Mouse (Mus musculus) cerebellum, adult 9-10 months (tissue): ENCODE measurements around the gene Arhgap31.
"Not testable (repeated sequence)": the region's sequence is repeated elsewhere in the genome, so short reads cannot be mapped to it uniquely, and the experiment has no call there.

Source experiments
- DNase-seq: peaks from one replicate; pipeline ENCODE4 v3.0.0; 2022

Gene Arhgap31

GRCm38 (mm10) chr16:38679431-38680021 lies 33.5 kb downstream of the Arhgap31 start:
- no peak for DNase-seq

GRCm38 (mm10) chr16:38678853-38679252 lies 34.2 kb downstream of the Arhgap31 start:
- no peak for DNase-seq

- DNase-seq, result not testable (repeated sequence)
Measured at GRCm38 (mm10) chr16:38677941-38678340, 35.1 kb downstream of the Arhgap31 start.

GRCm38 (mm10) chr16:38677171-38677570 lies 35.9 kb downstream of the Arhgap31 start:
- no peak for DNase-seq

GRCm38 (mm10) chr16:38676647-38677046 lies 36.4 kb downstream of the Arhgap31 start:
- DNase-seq, result no peak

- no peak for DNase-seq
Measured at GRCm38 (mm10) chr16:38675600-38676335, 37.3 kb downstream of the Arhgap31 start.

GRCm38 (mm10) chr16:38674891-38675290 lies 38.2 kb downstream of the Arhgap31 start:
- no peak for DNase-seq

- DNase-seq, result peak; percentile 38
Measured at GRCm38 (mm10) chr16:38673511-38673910, 39.6 kb downstream of the Arhgap31 start.

GRCm38 (mm10) chr16:38672947-38673346 lies 40.1 kb downstream of the Arhgap31 start:
- no peak for DNase-seq

- no peak for DNase-seq
Measured at GRCm38 (mm10) chr16:38672370-38672769, 40.7 kb downstream of the Arhgap31 start.

GRCm38 (mm10) chr16:38670621-38671390 lies 42.3 kb downstream of the Arhgap31 start:
- DNase-seq, result no peak

GRCm38 (mm10) chr16:38668871-38669675 lies 44.0 kb downstream of the Arhgap31 start:
- peak; percentile 22 for DNase-seq

- DNase-seq, result no peak
Measured at GRCm38 (mm10) chr16:38666523-38666922, 46.6 kb downstream of the Arhgap31 start.

GRCm38 (mm10) chr16:38666016-38666415 lies 47.1 kb downstream of the Arhgap31 start:
- DNase-seq, result no peak

GRCm38 (mm10) chr16:38662575-38662974 lies 50.5 kb downstream of the Arhgap31 start:
- no peak for DNase-seq

GRCm38 (mm10) chr16:38654308-38654707 lies 58.8 kb downstream of the Arhgap31 start:
- DNase-seq, result no peak

GRCm38 (mm10) chr16:38653390-38653871 lies 59.6 kb downstream of the Arhgap31 start:
- no peak for DNase-seq

- no peak for DNase-seq
Measured at GRCm38 (mm10) chr16:38652653-38653052, 60.4 kb downstream of the Arhgap31 start.

GRCm38 (mm10) chr16:38651721-38652231 lies 61.3 kb downstream of the Arhgap31 start:
- no peak for DNase-seq

GRCm38 (mm10) chr16:38651306-38651705 lies 61.8 kb downstream of the Arhgap31 start:
- DNase-seq, result no peak

GRCm38 (mm10) chr16:38649431-38649827 lies 63.6 kb downstream of the Arhgap31 start:
- no peak for DNase-seq

- no peak for DNase-seq
Measured at GRCm38 (mm10) chr16:38648783-38649430, 64.2 kb downstream of the Arhgap31 start.
